Mouse (Mus musculus) kidney, adult 2 months (tissue): ENCODE measurements around the gene Zbtb21.

Source experiments
- CTCF ChIP-seq: fragments of 200-500 bp; conservative IDR thresholded peaks from 2 replicates; pipeline ENCODE4 v1.5.1; 2011; ENCODE audit warnings: low read depth, mild to moderate bottlenecking, control low read depth, low read length, moderate library complexity, mixed read lengths; ENCODE audit not compliant: insufficient read depth, insufficient read length
- POLR2A ChIP-seq: fragments of 200-500 bp; IDR thresholded peaks from one replicate; pipeline ENCODE4 v1.6.1; 2011; ENCODE audit warnings: low read depth, low read length, control low read depth

DNA sequence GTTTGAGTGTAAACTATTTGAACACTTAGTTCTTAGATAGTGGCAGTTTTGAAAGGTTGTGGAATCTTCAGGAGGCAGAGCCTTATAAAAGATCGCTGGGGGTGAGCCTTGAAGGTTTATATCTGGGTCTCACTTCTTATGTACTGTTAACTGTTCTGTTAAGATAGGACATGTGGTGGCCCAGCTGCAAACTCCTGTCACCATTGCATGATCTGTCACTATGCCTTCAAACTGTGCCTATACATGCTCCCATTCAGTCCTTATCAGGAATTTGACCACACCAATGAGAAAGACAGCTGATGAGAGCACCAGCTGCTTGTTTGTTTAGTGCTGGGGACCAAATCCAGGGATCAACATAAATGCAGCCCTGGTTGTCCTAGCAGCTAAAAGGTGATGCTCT, 14.9 kb upstream of the Zbtb21 start:
- TF ChIP-seq CTCF (no peak), POLR2A (no peak)
